Mouse (Mus musculus): ENCODE data around the gene Itga9.

DNA sequence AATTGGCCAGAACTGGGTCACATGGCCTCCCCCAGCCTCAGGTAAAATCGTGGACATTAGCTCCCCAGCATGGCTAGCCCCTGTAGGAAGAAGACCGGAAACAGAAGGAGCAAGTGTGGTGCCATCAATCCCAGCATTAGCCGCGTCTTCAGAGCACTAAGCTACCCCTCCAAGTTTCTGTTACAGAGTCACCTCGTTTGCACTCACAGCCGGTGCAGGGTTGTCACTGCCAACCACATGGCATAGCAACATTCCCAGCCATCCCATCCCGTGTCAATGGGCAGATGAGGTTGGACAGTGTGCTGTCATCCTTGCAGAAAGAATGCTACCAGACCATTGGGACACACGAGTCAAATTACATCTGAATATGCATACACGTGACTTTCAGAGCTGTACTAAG, 324.1 kb downstream of the Itga9 start:
- no peak for TF ChIP-seq CTCF (IDR thresholded peaks at IDR 0.05; ENCODE audit: control insufficient read depth, insufficient read depth, insufficient read length)
- TF ChIP-seq MYOD1 (IDR thresholded peaks at IDR 0.05; ENCODE audit: control insufficient read depth, insufficient read length, low read depth), result no peak
- TF ChIP-seq USF1 (IDR thresholded peaks at IDR 0.05; ENCODE audit: low read depth), result no peak
- no peak for TF ChIP-seq MYOG (IDR thresholded peaks at IDR 0.05; ENCODE audit: control insufficient read depth, extremely low read depth, insufficient read length)
- TF ChIP-seq CEBPB (IDR thresholded peaks at IDR 0.05; ENCODE audit: low read depth), result no peak
